Mouse (Mus musculus) lung, embryonic 14.5 days (tissue): ENCODE results near the gene Tmem104. TPM values are rescaled to one million over a fixed set of nuclear protein-coding genes. Genes with fewer than 3 reads are reported as not detected.

Experiments
- ATAC-seq: fragments of 200-750 bp; cut with Nextera tagmentation; 2 replicates; pipeline ENCODE4 v1.8.0; 2017; ENCODE audit warnings: mild to moderate bottlenecking, moderate TSS enrichment, moderate library complexity; ENCODE audit not compliant: insufficient read depth
- DNase-seq: peaks from one replicate; pipeline ENCODE4 v3.0.0-alpha.2; 2015
- H3K27ac ChIP-seq: fragments of 300-500 bp; sonication (generic); 2 replicates; pipeline ENCODE4 v1.5.1; 2014; ENCODE audit warnings: low read depth, mild to moderate bottlenecking, moderate library complexity
- H3K27me3 ChIP-seq: fragments of 300-500 bp; sonication (generic); 2 replicates; pipeline ENCODE4 v1.6.1; 2014; ENCODE audit warnings: low read length, control low read depth; ENCODE audit not compliant: insufficient read depth
- H3K36me3 ChIP-seq: fragments of 300-500 bp; sonication (generic); 2 replicates; pipeline ENCODE4 v1.6.1; 2014; ENCODE audit warnings: control low read depth; ENCODE audit not compliant: insufficient read depth
- H3K4me1 ChIP-seq: fragments of 300-500 bp; sonication (generic); 2 replicates; pipeline ENCODE4 v1.6.1; 2014; ENCODE audit warnings: antibody characterized with exemption, control low read depth; ENCODE audit not compliant: insufficient read depth
- H3K4me2 ChIP-seq: fragments of 300-500 bp; sonication (generic); 2 replicates; pipeline ENCODE4 v1.6.1; 2014; ENCODE audit warnings: mild to moderate bottlenecking
- H3K4me3 ChIP-seq: fragments of 300-500 bp; sonication (generic); 2 replicates; pipeline ENCODE4 v1.5.1; 2014; ENCODE audit warnings: low read depth, low read length
- H3K9ac ChIP-seq: fragments of 300-500 bp; sonication (generic); 2 replicates; pipeline ENCODE4 v1.6.1; 2014
- H3K9me3 ChIP-seq: fragments of 300-500 bp; sonication (generic); 2 replicates; pipeline ENCODE4 v1.6.1; 2016; ENCODE audit warnings: low read depth, low read length, control low read depth
- CTCF ChIP-seq: IDR thresholded peaks from 2 replicates; pipeline ENCODE4 v1.5.1; 2016; ENCODE audit warnings: antibody characterized with exemption, low read depth
- WGBS: fragments of 180-500 bp; shearing (Covaris S2); extraction: QIAGEN DNeasy Blood & Tissue Kit; methylation state at CpG from one replicate; pipeline ENCODE4 v1.1.7; 2014; 5-methylcytosine and 5-hydroxymethylcytosine counted together
- polyA plus RNA-seq: library from polyadenylated mRNA; unstranded; fragments of >200 nt; fragmentation: Nextera tagmentation; extraction: Ambion mirVana; gene quantifications from 2 replicates; pipeline ENCODE4 v1.2.1, GENCODE M21; 2014

The Tmem104 gene
- polyA plus RNA-seq, 1 experiment from 2014 or later: 14.3 TPM

DNA sequence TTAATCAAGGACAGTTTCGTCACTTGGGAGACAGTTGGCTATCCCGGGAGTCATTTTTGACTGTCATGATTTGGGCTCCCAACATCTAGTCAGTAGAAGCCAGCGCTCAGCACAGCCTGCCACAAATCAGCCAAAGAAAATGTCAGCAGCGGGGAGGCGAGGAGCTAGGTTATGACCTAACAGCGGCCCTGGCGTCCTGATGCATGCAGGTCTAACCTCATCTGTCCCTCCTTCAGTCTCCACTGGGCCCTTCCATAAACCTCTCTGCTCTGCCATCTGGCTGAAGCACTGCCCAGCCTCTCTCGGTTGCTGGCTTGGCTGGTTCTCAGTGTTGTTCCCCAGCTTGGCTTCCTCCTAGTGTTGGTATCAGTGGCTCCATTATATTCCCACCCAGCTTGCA, 95.0 kb downstream of the Tmem104 start:
- TF ChIP-seq CTCF: no peak
- Histone ChIP-seq H3K9ac (no peak overlapping the region), H3K4me2 (no peak overlapping the region), H3K4me1 (0 out of 2 replicates have a peak, but pooled peaks cover 5% of the 10 kb centered on the region), H3K27me3 (no peaks in the 10 kb centered on the region), H3K36me3 (no peaks in the 10 kb centered on the region), H3K27ac (no peak overlapping the region), H3K4me3 (no peak overlapping the region), H3K9me3 (no peaks in the 10 kb centered on the region)
- WGBS: 65% methylated on average over 8 of the region's 8 CpGs
- ATAC-seq (no peak), DNase-seq (no peak)

DNA sequence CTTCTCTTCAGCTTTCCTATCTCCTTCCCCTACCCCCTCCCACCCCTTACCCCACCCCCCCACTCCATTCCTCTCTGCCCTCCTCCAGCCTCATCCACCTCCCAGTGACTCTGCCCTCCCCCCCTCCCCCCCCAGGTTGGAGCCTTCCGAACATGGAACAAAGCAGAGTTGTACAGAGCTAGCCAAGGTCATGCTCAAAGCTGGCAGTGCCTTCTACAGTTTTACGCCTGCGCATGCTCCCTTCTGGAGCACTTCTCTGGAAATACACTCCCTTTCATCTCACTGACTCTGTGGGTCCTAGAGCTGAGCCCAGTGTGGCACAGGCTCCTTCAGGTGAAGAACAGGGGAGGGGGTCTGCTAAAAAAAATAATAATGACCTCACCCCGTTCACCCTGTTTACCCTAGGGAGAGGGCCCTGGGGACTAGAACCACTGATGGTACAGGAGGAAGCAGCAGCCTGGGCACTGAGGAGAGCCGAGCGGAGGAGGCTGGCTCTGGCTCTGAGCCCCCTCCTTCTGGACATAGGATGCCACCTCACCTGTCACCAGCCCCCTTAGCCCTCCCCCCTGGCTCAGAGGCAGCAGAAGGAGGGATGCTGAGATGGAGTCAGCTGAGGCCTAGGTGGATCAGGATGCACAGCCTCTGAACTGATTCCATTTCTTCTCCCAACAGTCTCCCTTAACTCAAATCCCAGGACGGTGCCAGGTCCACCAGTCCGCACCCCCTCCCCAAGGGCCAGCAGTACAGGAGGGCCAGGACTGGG, 95.6 kb downstream of the Tmem104 start:
- TF ChIP-seq CTCF: no peak

DNA sequence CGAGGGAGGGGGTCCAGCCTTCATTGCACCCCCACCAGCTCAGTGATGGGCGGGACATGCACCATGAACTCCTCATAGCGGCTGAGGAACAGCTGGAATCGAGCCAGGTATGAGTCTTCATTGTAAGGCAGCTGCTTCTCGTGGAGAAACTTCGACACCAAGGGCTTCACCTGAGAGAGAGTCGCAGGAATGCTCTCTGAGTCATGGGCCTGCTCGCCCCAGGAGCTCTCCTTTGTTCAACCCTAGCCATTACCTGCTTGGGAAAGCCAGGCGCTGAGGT, 96.1 kb downstream of the Tmem104 start:
- Histone ChIP-seq H3K4me3 (no peak overlapping the region), H3K9ac (no peak overlapping the region), H3K9me3 (no peaks in the 10 kb centered on the region), H3K4me1 (no peaks in the 10 kb centered on the region), H3K27me3 (no peaks in the 10 kb centered on the region), H3K27ac (no peak overlapping the region), H3K4me2 (no peak overlapping the region), H3K36me3 (no peaks in the 10 kb centered on the region)
- 60% methylated on average over 9 of the region's 9 CpGs for WGBS
- ATAC-seq (no peak), DNase-seq (no peak)
- no peak for TF ChIP-seq CTCF

More for the DNA sequence above, 95.6 kb downstream of the Tmem104 start:
- WGBS: 77% methylated on average over 8 of the region's 8 CpGs
- 0 out of 2 replicates have a peak, but pooled peaks cover 2% of the 10 kb centered on the region for H3K4me1 ChIP-seq
- no peak overlapping the region for H3K27ac ChIP-seq
- H3K9me3 ChIP-seq: no peaks in the 10 kb centered on the region
- no peaks in the 10 kb centered on the region for H3K36me3 ChIP-seq
- ATAC-seq (no peak), DNase-seq (no peak)
- no peaks in the 10 kb centered on the region for H3K27me3 ChIP-seq
- no peak overlapping the region for H3K4me2 ChIP-seq
- no peak overlapping the region for H3K9ac ChIP-seq
- H3K4me3 ChIP-seq: no peak overlapping the region

DNA sequence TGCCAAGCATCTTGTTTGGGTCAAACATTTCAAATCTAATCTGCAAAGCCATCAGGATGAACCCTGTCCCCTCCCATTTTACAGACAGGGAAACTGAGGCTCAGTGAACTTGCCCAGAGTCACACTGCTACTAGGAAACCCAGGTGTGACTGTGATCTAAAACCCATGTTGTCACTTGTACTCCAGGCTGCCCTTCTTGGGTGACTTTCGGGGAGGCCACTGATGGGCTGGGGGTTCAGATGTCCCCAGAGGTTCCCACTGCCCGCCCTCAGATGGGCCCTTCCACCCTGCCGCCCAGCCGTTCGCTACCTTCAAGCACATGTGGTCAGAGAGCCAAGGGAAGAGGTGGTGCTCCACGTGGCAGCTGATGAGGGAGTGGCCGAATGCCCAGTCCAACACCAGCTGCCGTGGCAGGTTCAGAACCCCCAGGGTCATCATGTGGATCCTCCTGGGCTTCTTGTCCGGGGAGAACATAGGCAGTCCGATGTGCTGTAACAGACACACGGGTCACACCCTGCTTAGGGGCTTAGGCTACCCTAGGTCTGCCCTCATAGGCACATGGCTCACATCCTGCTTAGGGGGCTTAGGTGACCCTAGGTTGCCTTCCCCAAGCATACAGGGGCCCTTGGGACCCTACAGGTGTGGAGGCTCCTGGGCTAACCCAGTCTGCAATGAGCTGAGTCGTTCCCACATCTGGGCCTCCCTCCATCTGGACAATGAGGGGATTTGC, 96.8 kb downstream of the Tmem104 start:
- no peak overlapping the region for H3K4me2 ChIP-seq
- H3K36me3 ChIP-seq: no peaks in the 10 kb centered on the region
- ATAC-seq: no peak
- no peak overlapping the region for H3K4me3 ChIP-seq
- TF ChIP-seq CTCF: no peak
- H3K4me1 ChIP-seq: no peaks in the 10 kb centered on the region
- H3K9ac ChIP-seq: no peak overlapping the region
- H3K27me3 ChIP-seq: no peaks in the 10 kb centered on the region
- no peaks in the 10 kb centered on the region for H3K9me3 ChIP-seq
- 82% methylated on average over 12 of the region's 12 CpGs for WGBS
- no peak for DNase-seq
- H3K27ac ChIP-seq: no peak overlapping the region

DNA sequence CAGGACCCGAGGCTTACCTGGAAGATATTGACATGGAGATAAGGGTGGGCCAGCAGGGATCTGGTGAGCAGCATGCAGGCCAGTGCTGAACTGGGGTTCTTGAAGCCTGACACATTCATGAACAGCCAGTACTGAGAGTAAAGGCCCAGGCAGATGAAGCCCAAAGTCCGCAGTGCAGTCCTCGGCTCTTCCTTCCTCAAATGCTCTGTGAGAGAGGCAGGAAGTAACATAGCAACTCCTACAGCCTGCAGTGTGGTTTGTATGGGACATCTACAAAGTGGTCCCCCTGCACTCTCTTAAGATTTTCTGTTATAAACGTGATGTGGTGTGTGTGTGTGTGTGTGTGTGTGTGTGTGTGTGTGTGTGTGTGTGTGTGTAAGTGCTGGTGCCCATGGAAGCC, 98.0 kb downstream of the Tmem104 start:
- H3K36me3 ChIP-seq: no peaks in the 10 kb centered on the region
- no peak overlapping the region for H3K4me2 ChIP-seq
- DNase-seq: no peak
- no peak overlapping the region for H3K9ac ChIP-seq
- no peak for TF ChIP-seq CTCF
- no peaks in the 10 kb centered on the region for H3K4me1 ChIP-seq
- WGBS: 46% methylated on average over 4 of the region's 4 CpGs
- H3K27ac ChIP-seq: no peak overlapping the region
- no peaks in the 10 kb centered on the region for H3K9me3 ChIP-seq
- no peak overlapping the region for H3K4me3 ChIP-seq
- no peaks in the 10 kb centered on the region for H3K27me3 ChIP-seq
- no peak for ATAC-seq

DNA sequence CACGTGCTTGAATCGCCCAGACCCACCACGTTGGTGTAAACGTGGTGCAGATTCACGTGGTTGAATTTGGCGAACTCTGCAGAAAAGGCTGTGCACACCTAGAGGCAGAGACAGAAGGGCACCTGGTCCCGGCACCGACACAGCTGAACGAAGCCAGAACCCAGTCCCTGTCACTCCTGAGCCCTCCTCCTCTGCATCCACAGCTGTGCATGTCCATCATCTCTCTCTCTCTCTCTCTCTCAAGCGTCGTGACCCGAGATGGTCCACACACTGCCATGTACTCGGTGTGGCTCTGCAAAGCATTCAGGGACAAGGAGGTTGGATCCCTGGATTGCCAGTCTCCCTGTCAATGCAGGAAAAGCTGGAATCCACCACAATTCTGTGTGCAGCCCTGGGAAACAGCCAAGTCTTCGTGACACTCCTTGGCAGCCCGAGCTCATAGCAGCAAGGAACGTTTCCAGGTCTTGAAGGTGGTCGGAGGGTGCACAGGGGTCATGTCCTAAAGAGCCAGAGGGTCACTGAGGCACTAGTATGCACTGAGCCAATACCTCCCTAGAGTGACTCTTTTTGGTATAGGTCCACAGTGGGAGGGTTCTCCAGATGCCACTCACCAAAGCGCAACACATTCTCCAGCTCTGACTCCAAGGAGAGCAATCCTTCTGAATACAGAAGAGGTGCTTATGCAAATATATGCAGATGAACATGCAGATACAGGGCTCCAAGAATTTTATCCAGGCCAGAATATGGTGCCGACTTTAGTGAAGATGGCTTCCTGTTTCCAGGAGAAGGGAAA, 99.1 kb downstream of the Tmem104 start:
- WGBS: 70% methylated on average over 19 of the region's 19 CpGs

DNA sequence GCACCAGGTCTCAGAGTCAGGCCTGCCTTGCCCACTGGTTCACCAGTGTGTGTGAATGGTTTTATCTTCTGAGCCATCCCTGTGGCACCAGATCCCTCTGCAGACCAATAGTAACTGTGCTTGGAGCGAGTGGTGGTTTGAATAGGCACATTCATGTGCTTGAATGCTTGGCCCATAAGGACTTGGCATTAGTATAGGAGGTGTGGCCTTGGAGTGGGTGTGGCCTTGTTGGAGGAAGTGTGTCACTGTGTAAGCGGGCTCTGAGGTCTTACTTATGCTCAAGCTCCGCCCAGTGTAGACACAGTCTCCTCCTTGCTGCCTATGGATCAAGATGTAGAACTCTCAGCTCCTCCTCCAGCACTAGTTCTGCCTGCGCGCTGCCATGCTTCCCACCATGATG, 100.1 kb downstream of the Tmem104 start:
- H3K4me3 ChIP-seq: no peak overlapping the region
- 88% methylated on average over 5 of the region's 5 CpGs for WGBS
- no peak overlapping the region for H3K9ac ChIP-seq
- no peaks in the 10 kb centered on the region for H3K27me3 ChIP-seq
- ATAC-seq (no peak), DNase-seq (peak; percentile 39)
- H3K9me3 ChIP-seq: no peaks in the 10 kb centered on the region
- H3K36me3 ChIP-seq: no peaks in the 10 kb centered on the region
- H3K4me2 ChIP-seq: no peak overlapping the region
- H3K27ac ChIP-seq: no peak overlapping the region
- peaks cover 5% of the 10 kb centered on the region; the same call in 1 of the 2 replicates for H3K4me1 ChIP-seq
- TF ChIP-seq CTCF: no peak

More for the DNA sequence above, 99.1 kb downstream of the Tmem104 start:
- Histone ChIP-seq H3K4me1 (peaks cover 3% of the 10 kb centered on the region; the same call in 1 of the 2 replicates), H3K36me3 (no peaks in the 10 kb centered on the region), H3K9me3 (no peaks in the 10 kb centered on the region), H3K27ac (no peak overlapping the region), H3K4me2 (no peak overlapping the region), H3K4me3 (no peak overlapping the region), H3K27me3 (no peaks in the 10 kb centered on the region), H3K9ac (no peak overlapping the region)
- ATAC-seq: no peak
- DNase-seq: no peak
- no peak for TF ChIP-seq CTCF
